Mouse (Mus musculus) liver, embryonic 14.5 days (tissue): ENCODE measurements around the gene Washc3.

ENCODE experiments used
- CTCF ChIP-seq: IDR thresholded peaks from 2 replicates; pipeline ENCODE4 v1.5.1; 2016; ENCODE audit warnings: antibody characterized with exemption, low read depth, control low read depth
- EP300 ChIP-seq: IDR thresholded peaks from 2 replicates; pipeline ENCODE4 v1.6.1; 2016; ENCODE audit warnings: antibody characterized with exemption, low read depth

DNA sequence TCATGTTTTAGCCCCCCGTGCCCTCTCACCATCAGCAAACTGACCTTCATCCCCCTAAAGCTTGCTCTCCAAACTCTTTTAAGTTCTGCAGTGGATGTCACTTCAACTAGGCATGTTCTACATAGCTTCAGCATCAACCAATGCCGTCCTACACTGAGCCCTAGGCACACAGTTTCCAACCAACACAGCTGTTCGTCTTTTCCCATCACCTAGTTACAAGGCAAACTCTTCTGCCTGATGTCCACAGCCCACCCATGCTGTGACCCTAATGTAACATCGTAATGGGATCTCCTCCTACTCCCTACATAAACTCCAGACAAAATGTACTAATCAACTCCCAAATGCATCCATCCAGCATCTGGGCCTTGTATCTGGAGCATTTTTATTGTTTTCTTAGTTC is 62.5 kb downstream of the Washc3 start:
- no peak for TF ChIP-seq CTCF
- no peak for TF ChIP-seq EP300
